Mouse (Mus musculus) heart, embryonic 15.5 days (tissue): Measurements from ENCODE around the gene Dst. TPM values are rescaled to one million over a fixed set of nuclear protein-coding genes. Genes with fewer than 3 reads are reported as not detected.

Experiments used
- ATAC-seq: fragments of 200-750 bp; cut with Nextera tagmentation; replicated peaks from 2 replicates; pipeline ENCODE4 v1.8.0; 2017; ENCODE audit warnings: low read depth, moderate TSS enrichment; ENCODE audit not compliant: insufficient number of reproducible peaks, insufficient read depth, low FRiP score
- H3K27ac ChIP-seq: fragments of 300-500 bp; sonication (generic); 2 replicates; pipeline ENCODE4 v1.5.1; 2015; ENCODE audit warnings: mild to moderate bottlenecking, inconsistent platforms
- H3K27me3 ChIP-seq: fragments of 300-500 bp; sonication (generic); 2 replicates; pipeline ENCODE4 v1.6.1; 2015; ENCODE audit warnings: inconsistent platforms
- H3K36me3 ChIP-seq: fragments of 300-500 bp; sonication (generic); 2 replicates; pipeline ENCODE4 v1.6.1; 2015; ENCODE audit warnings: mild to moderate bottlenecking, inconsistent platforms
- H3K4me1 ChIP-seq: fragments of 300-500 bp; sonication (generic); replicated peaks from 2 replicates; pipeline ENCODE4 v1.6.1; 2015; ENCODE audit warnings: inconsistent platforms
- H3K4me2 ChIP-seq: fragments of 300-500 bp; sonication (generic); 2 replicates; pipeline ENCODE4 v1.6.1; 2015; ENCODE audit warnings: inconsistent platforms, mild to moderate bottlenecking, moderate library complexity
- H3K4me3 ChIP-seq: fragments of 300-500 bp; sonication (generic); 2 replicates; pipeline ENCODE4 v1.5.1; 2015; ENCODE audit warnings: mild to moderate bottlenecking, inconsistent platforms
- H3K9ac ChIP-seq: fragments of 300-500 bp; sonication (generic); 2 replicates; pipeline ENCODE4 v1.6.1; 2015; ENCODE audit warnings: mild to moderate bottlenecking, inconsistent platforms
- H3K9me3 ChIP-seq: fragments of 300-500 bp; sonication (generic); replicated peaks from 2 replicates; pipeline ENCODE4 v1.6.1; 2016; ENCODE audit warnings: inconsistent platforms
- WGBS: fragments of 180-500 bp; shearing (Covaris S2); methylation state at CpG from one replicate; pipeline ENCODE4 v1.1.7; 2015; ENCODE audit warnings: mixed read lengths; 5-methylcytosine and 5-hydroxymethylcytosine counted together
- polyA plus RNA-seq: library from polyadenylated mRNA; unstranded; fragments of >200 nt; fragmentation: Nextera tagmentation; extraction: Ambion mirVana; gene quantifications from 2 replicates; pipeline ENCODE4 v1.2.1, GENCODE M21; 2015

The Dst gene
- polyA plus RNA-seq, 1 experiment from 2014 or later, result 21.4 TPM

GRCm38 (mm10) chr1:34211704-34212103 lies 303.7 kb downstream of the Dst start:
- Histone ChIP-seq H3K27ac (no peak overlapping the region), H3K9me3 (no peaks in the 10 kb centered on the region), H3K27me3 (no peaks in the 10 kb centered on the region), H3K4me2 (no peak overlapping the region), H3K4me1 (no peaks in the 10 kb centered on the region), H3K9ac (no peak overlapping the region), H3K36me3 (peaks cover 52% of the 10 kb centered on the region), H3K4me3 (no peak overlapping the region)
- WGBS, result 81% methylated on average over 3 of the region's 3 CpGs
- ATAC-seq, result no peak

- Histone ChIP-seq H3K27me3 (no peaks in the 10 kb centered on the region), H3K4me3 (no peak overlapping the region), H3K4me1 (no peaks in the 10 kb centered on the region), H3K36me3 (peaks cover 57% of the 10 kb centered on the region), H3K4me2 (no peak overlapping the region), H3K9me3 (no peaks in the 10 kb centered on the region), H3K27ac (no peak overlapping the region), H3K9ac (no peak overlapping the region)
- ATAC-seq, result no peak
- WGBS, result 75% methylated on average over 2 of the region's 2 CpGs
These were observed 308.4 kb downstream of the Dst start for GRCm38 (mm10) chr1:34216456-34216855.

GRCm38 (mm10) chr1:34218323-34218722 lies 310.3 kb downstream of the Dst start:
- Histone ChIP-seq H3K27me3 (no peaks in the 10 kb centered on the region), H3K27ac (no peak overlapping the region), H3K9ac (no peak overlapping the region), H3K4me3 (no peak overlapping the region), H3K9me3 (no peaks in the 10 kb centered on the region), H3K36me3 (peaks cover 47% of the 10 kb centered on the region), H3K4me1 (no peaks in the 10 kb centered on the region), H3K4me2 (no peak overlapping the region)
- 33% methylated on average over 6 of the region's 6 CpGs for WGBS
- ATAC-seq, result peak; percentile 74

GRCm38 (mm10) chr1:34218801-34219200 lies 310.8 kb downstream of the Dst start:
- Histone ChIP-seq H3K27ac (no peak overlapping the region), H3K36me3 (peaks cover 45% of the 10 kb centered on the region), H3K27me3 (no peaks in the 10 kb centered on the region), H3K4me1 (no peaks in the 10 kb centered on the region), H3K9ac (no peak overlapping the region), H3K4me2 (no peak overlapping the region), H3K9me3 (no peaks in the 10 kb centered on the region), H3K4me3 (no peak overlapping the region)
- WGBS, result 81% methylated on average over 9 of the region's 9 CpGs
- no peak for ATAC-seq

GRCm38 (mm10) chr1:34220094-34220601 lies 312.1 kb downstream of the Dst start:
- no peaks in the 10 kb centered on the region for H3K9me3 ChIP-seq
- 84% methylated on average over 11 of the region's 11 CpGs for WGBS
- H3K4me2 ChIP-seq, result no peak overlapping the region
- ATAC-seq, result no peak
- no peaks in the 10 kb centered on the region for H3K27me3 ChIP-seq
- no peak overlapping the region for H3K27ac ChIP-seq
- no peak overlapping the region for H3K4me3 ChIP-seq
- peaks cover 49% of the 10 kb centered on the region for H3K36me3 ChIP-seq
- no peak overlapping the region for H3K9ac ChIP-seq
- H3K4me1 ChIP-seq, result no peaks in the 10 kb centered on the region

- no peak for ATAC-seq
- 92% methylated on average over 11 of the region's 11 CpGs for WGBS
- no peaks in the 10 kb centered on the region for H3K27me3 ChIP-seq
- no peaks in the 10 kb centered on the region for H3K4me1 ChIP-seq
- no peak overlapping the region for H3K27ac ChIP-seq
- peaks cover 72% of the 10 kb centered on the region for H3K36me3 ChIP-seq
- H3K9me3 ChIP-seq, result no peaks in the 10 kb centered on the region
- no peak overlapping the region for H3K4me3 ChIP-seq
- H3K4me2 ChIP-seq, result no peak overlapping the region
- H3K9ac ChIP-seq, result no peak overlapping the region
These were observed 315.8 kb downstream of the Dst start for GRCm38 (mm10) chr1:34223866-34224265.

GRCm38 (mm10) chr1:34227676-34228075 lies 319.7 kb downstream of the Dst start:
- H3K4me2 ChIP-seq, result no peak overlapping the region
- H3K4me1 ChIP-seq, result no peaks in the 10 kb centered on the region
- H3K27ac ChIP-seq, result no peak overlapping the region
- H3K36me3 ChIP-seq, result peaks cover 55% of the 10 kb centered on the region
- no peak overlapping the region for H3K9ac ChIP-seq
- H3K9me3 ChIP-seq, result no peaks in the 10 kb centered on the region
- ATAC-seq, result no peak
- H3K4me3 ChIP-seq, result no peak overlapping the region
- WGBS, result 76% methylated on average over 8 of the region's 8 CpGs
- H3K27me3 ChIP-seq, result no peaks in the 10 kb centered on the region

- Histone ChIP-seq H3K9ac (no peak overlapping the region), H3K4me1 (peaks cover 2% of the 10 kb centered on the region), H3K4me3 (no peak overlapping the region), H3K36me3 (peaks cover 26% of the 10 kb centered on the region), H3K27ac (no peak overlapping the region), H3K27me3 (no peaks in the 10 kb centered on the region), H3K9me3 (no peaks in the 10 kb centered on the region), H3K4me2 (no peak overlapping the region)
- 77% methylated on average over 2 of the region's 2 CpGs for WGBS
- ATAC-seq, result no peak
These were observed 323.0 kb downstream of the Dst start for GRCm38 (mm10) chr1:34231041-34231440.

- H3K27me3 ChIP-seq, result no peaks in the 10 kb centered on the region
- peak overlapping the region; percentile 71 for H3K9ac ChIP-seq
- H3K27ac ChIP-seq, result peak overlapping the region; percentile 59
- H3K4me2 ChIP-seq, result peak overlapping the region; percentile 92
- H3K36me3 ChIP-seq, result no peaks in the 10 kb centered on the region
- H3K9me3 ChIP-seq, result no peaks in the 10 kb centered on the region
- peak overlapping the region; percentile 60 for H3K4me3 ChIP-seq
- ATAC-seq, result peak; percentile 91
- peaks cover 27% of the 10 kb centered on the region for H3K4me1 ChIP-seq
- WGBS, result under 1% methylated on average over 28 of the region's 28 CpGs
These were observed 328.3 kb downstream of the Dst start for GRCm38 (mm10) chr1:34236254-34236723.

- Histone ChIP-seq H3K9ac (no peak overlapping the region; the same call in 1 of the 2 replicates), H3K4me3 (peak overlapping the region; percentile 60), H3K27me3 (no peaks in the 10 kb centered on the region), H3K27ac (peak overlapping the region; percentile 59; the same call in 1 of the 2 replicates), H3K9me3 (no peaks in the 10 kb centered on the region), H3K4me1 (peaks cover 27% of the 10 kb centered on the region), H3K4me2 (peak overlapping the region; percentile 92), H3K36me3 (0 out of 2 replicates have a peak, but pooled peaks cover 3% of the 10 kb centered on the region)
- no peak for ATAC-seq
- 47% methylated on average over 14 of the region's 14 CpGs for WGBS
These were observed 329.2 kb downstream of the Dst start for GRCm38 (mm10) chr1:34237211-34237610.

- H3K36me3 ChIP-seq, result peaks cover 8% of the 10 kb centered on the region; the same call in 1 of the 2 replicates
- H3K27ac ChIP-seq, result no peak overlapping the region
- H3K27me3 ChIP-seq, result no peaks in the 10 kb centered on the region
- H3K9me3 ChIP-seq, result no peaks in the 10 kb centered on the region
- H3K4me2 ChIP-seq, result peak overlapping the region; percentile 92
- ATAC-seq, result no peak
- no peak overlapping the region; the same call in 1 of the 2 replicates for H3K9ac ChIP-seq
- peak overlapping the region; percentile 60 for H3K4me3 ChIP-seq
- 70% methylated on average over 12 of the region's 12 CpGs for WGBS
- H3K4me1 ChIP-seq, result peaks cover 27% of the 10 kb centered on the region
These were observed 329.7 kb downstream of the Dst start for GRCm38 (mm10) chr1:34237689-34238091.

GRCm38 (mm10) chr1:34238231-34238630 lies 330.2 kb downstream of the Dst start:
- peaks cover 27% of the 10 kb centered on the region for H3K4me1 ChIP-seq
- H3K36me3 ChIP-seq, result peaks cover 14% of the 10 kb centered on the region; the same call in 1 of the 2 replicates
- no peak overlapping the region for H3K9ac ChIP-seq
- H3K9me3 ChIP-seq, result no peaks in the 10 kb centered on the region
- no peak overlapping the region for H3K27ac ChIP-seq
- WGBS, result 83% methylated on average over 6 of the region's 6 CpGs
- 0 out of 2 replicates have a peak overlapping the region, but pooled peaks have one; percentile 60 for H3K4me3 ChIP-seq
- H3K4me2 ChIP-seq, result peak overlapping the region; percentile 92
- ATAC-seq, result no peak
- no peaks in the 10 kb centered on the region for H3K27me3 ChIP-seq
